Mouse (Mus musculus): Measurements from ENCODE around the gene Fam219b.

GRCm38 (mm10) chr9:57497236-57497635 is 40.1 kb upstream of the Fam219b start:
- TF ChIP-seq POLR2A (IDR thresholded peaks at IDR 0.05; ENCODE audit: insufficient read depth, low read depth, low read length) (no peak), CTCF (IDR thresholded peaks at IDR 0.05; ENCODE audit: insufficient read depth, low read depth, low read length) (no peak)

Data from olfactory bulb, adult 2 months (tissue).